Mouse (Mus musculus): ENCODE results near the gene Slc12a5. TPM values are rescaled to one million over a fixed set of nuclear protein-coding genes. Genes with fewer than 3 reads are reported as not detected.

Gene Slc12a5
- polyA plus RNA-seq, 1 experiment from 2014 or later, result 0.93 TPM

- WGBS, result 73% methylated on average over 11 of the region's 11 CpGs
- no peak overlapping the region for H3K27ac ChIP-seq
- peaks cover 30% of the 10 kb centered on the region for H3K27me3 ChIP-seq (ENCODE audit: poor library complexity, severe bottlenecking)
- no peak for DNase-seq (ENCODE audit: extremely low spot score, low spot score)
- H3K4me1 ChIP-seq, result peaks cover 8% of the 10 kb centered on the region; the same call in 1 of the 2 replicates
- no peak overlapping the region for H3K4me3 ChIP-seq
- no peaks in the 10 kb centered on the region for H3K9me3 ChIP-seq
- no peaks in the 10 kb centered on the region for H3K36me3 ChIP-seq (replicated peaks)
These were observed 29.7 kb upstream of the Slc12a5 start for GRCm38 (mm10) chr2:164930706-164931581.

GRCm38 (mm10) chr2:164933534-164933933 lies 27.1 kb upstream of the Slc12a5 start:
- Histone ChIP-seq H3K4me3 (no peak overlapping the region), H3K27me3 (ENCODE audit: poor library complexity, severe bottlenecking) (peaks cover 56% of the 10 kb centered on the region), H3K9me3 (no peaks in the 10 kb centered on the region), H3K36me3 (replicated peaks) (no peaks in the 10 kb centered on the region), H3K4me1 (peaks cover 14% of the 10 kb centered on the region), H3K27ac (no peak overlapping the region)
- WGBS, result 60% methylated on average over 10 of the region's 10 CpGs
- DNase-seq (ENCODE audit: extremely low spot score, low spot score), result no peak

- no peak for DNase-seq (ENCODE audit: extremely low spot score, low spot score)
- peaks cover 38% of the 10 kb centered on the region for H3K4me1 ChIP-seq
- H3K36me3 ChIP-seq (replicated peaks), result no peaks in the 10 kb centered on the region
- no peak overlapping the region for H3K27ac ChIP-seq
- H3K27me3 ChIP-seq (ENCODE audit: poor library complexity, severe bottlenecking), result peaks cover 81% of the 10 kb centered on the region
- 81% methylated on average over 4 of the region's 4 CpGs for WGBS
- H3K4me3 ChIP-seq, result no peak overlapping the region
- H3K9me3 ChIP-seq, result no peaks in the 10 kb centered on the region
These were observed 24.6 kb upstream of the Slc12a5 start for GRCm38 (mm10) chr2:164935991-164936390.

GRCm38 (mm10) chr2:164938146-164939091 lies 22.2 kb upstream of the Slc12a5 start:
- Histone ChIP-seq H3K9me3 (no peaks in the 10 kb centered on the region), H3K36me3 (replicated peaks) (no peaks in the 10 kb centered on the region), H3K4me1 (peaks cover 48% of the 10 kb centered on the region), H3K4me3 (peak overlapping the region; percentile 51), H3K27ac (peak overlapping the region; percentile 65), H3K27me3 (ENCODE audit: poor library complexity, severe bottlenecking) (peaks cover 93% of the 10 kb centered on the region)
- DNase-seq (ENCODE audit: extremely low spot score, low spot score), result peak; percentile 58
- WGBS, result 3% methylated on average over 39 of the region's 39 CpGs

GRCm38 (mm10) chr2:164939106-164939505 lies 21.5 kb upstream of the Slc12a5 start:
- H3K36me3 ChIP-seq (replicated peaks), result no peaks in the 10 kb centered on the region
- H3K4me3 ChIP-seq, result peak overlapping the region; percentile 51
- peaks cover 48% of the 10 kb centered on the region for H3K4me1 ChIP-seq
- WGBS, result 2% methylated on average over 11 of the region's 11 CpGs
- H3K27ac ChIP-seq, result peak overlapping the region; percentile 65
- DNase-seq (ENCODE audit: extremely low spot score, low spot score), result no peak
- H3K27me3 ChIP-seq (ENCODE audit: poor library complexity, severe bottlenecking), result peaks cover 91% of the 10 kb centered on the region
- no peaks in the 10 kb centered on the region for H3K9me3 ChIP-seq

GRCm38 (mm10) chr2:164940140-164940830 lies 20.3 kb upstream of the Slc12a5 start, which contains the start of gene Mmp9:
Mmp9 (plus strand) TSS chr2:164940780.
- peaks cover 79% of the 10 kb centered on the region for H3K27me3 ChIP-seq (ENCODE audit: poor library complexity, severe bottlenecking)
- DNase-seq (ENCODE audit: extremely low spot score, low spot score), result no peak
- no peaks in the 10 kb centered on the region for H3K9me3 ChIP-seq
- peaks cover 46% of the 10 kb centered on the region for H3K4me1 ChIP-seq
- no peaks in the 10 kb centered on the region for H3K36me3 ChIP-seq (replicated peaks)
- no peak within 1 kb of the TSS for H3K27ac ChIP-seq
- no peak within 1 kb of the TSS for H3K4me3 ChIP-seq
- WGBS, result 25% methylated on average over 10 of the region's 10 CpGs

GRCm38 (mm10) chr2:164942692-164943290 lies 17.8 kb upstream of the Slc12a5 start:
- Histone ChIP-seq H3K36me3 (replicated peaks) (no peaks in the 10 kb centered on the region), H3K27me3 (ENCODE audit: poor library complexity, severe bottlenecking) (peaks cover 73% of the 10 kb centered on the region), H3K27ac (0 out of 2 replicates have a peak overlapping the region, but pooled peaks have one; percentile 12), H3K4me1 (peaks cover 48% of the 10 kb centered on the region), H3K9me3 (no peaks in the 10 kb centered on the region), H3K4me3 (no peak overlapping the region)
- DNase-seq (ENCODE audit: extremely low spot score, low spot score), result no peak
- WGBS, result 15% methylated on average over 5 of the region's 5 CpGs

- no peak overlapping the region for H3K4me3 ChIP-seq
- no peak for DNase-seq (ENCODE audit: extremely low spot score, low spot score)
- H3K27ac ChIP-seq, result no peak overlapping the region
- H3K27me3 ChIP-seq (ENCODE audit: poor library complexity, severe bottlenecking), result peaks cover 73% of the 10 kb centered on the region
- no peaks in the 10 kb centered on the region for H3K36me3 ChIP-seq (replicated peaks)
- peaks cover 40% of the 10 kb centered on the region for H3K4me1 ChIP-seq
- H3K9me3 ChIP-seq, result no peaks in the 10 kb centered on the region
- 27% methylated on average over 4 of the region's 4 CpGs for WGBS
These were observed 13.1 kb upstream of the Slc12a5 start for GRCm38 (mm10) chr2:164947506-164947905.

- Histone ChIP-seq H3K9me3 (no peaks in the 10 kb centered on the region), H3K27ac (no peak overlapping the region), H3K4me1 (peaks cover 40% of the 10 kb centered on the region), H3K27me3 (ENCODE audit: poor library complexity, severe bottlenecking) (peaks cover 74% of the 10 kb centered on the region), H3K36me3 (replicated peaks) (no peaks in the 10 kb centered on the region), H3K4me3 (no peak overlapping the region)
- 8% methylated on average over 7 of the region's 7 CpGs for WGBS
- DNase-seq (ENCODE audit: extremely low spot score, low spot score), result no peak
These were observed 12.7 kb upstream of the Slc12a5 start for GRCm38 (mm10) chr2:164947930-164948329.

- WGBS, result 7% methylated on average over 25 of the region's 25 CpGs
- Histone ChIP-seq H3K9me3 (no peaks in the 10 kb centered on the region), H3K27ac (no peak overlapping the region), H3K4me3 (peak overlapping the region; percentile 39), H3K4me1 (peaks cover 43% of the 10 kb centered on the region), H3K36me3 (replicated peaks) (no peaks in the 10 kb centered on the region), H3K27me3 (ENCODE audit: poor library complexity, severe bottlenecking) (peaks cover 81% of the 10 kb centered on the region)
- no peak for DNase-seq (ENCODE audit: extremely low spot score, low spot score)
These were observed 11.6 kb upstream of the Slc12a5 start for GRCm38 (mm10) chr2:164948962-164949361.

GRCm38 (mm10) chr2:164950501-164950900 lies 10.1 kb upstream of the Slc12a5 start:
- H3K4me1 ChIP-seq, result peaks cover 43% of the 10 kb centered on the region
- no peaks in the 10 kb centered on the region for H3K36me3 ChIP-seq (replicated peaks)
- H3K9me3 ChIP-seq, result no peaks in the 10 kb centered on the region
- H3K27me3 ChIP-seq (ENCODE audit: poor library complexity, severe bottlenecking), result peaks cover 92% of the 10 kb centered on the region
- DNase-seq (ENCODE audit: extremely low spot score, low spot score), result no peak
- H3K27ac ChIP-seq, result no peak overlapping the region
- no peak overlapping the region for H3K4me3 ChIP-seq
- WGBS, result 29% methylated on average over 13 of the region's 13 CpGs

GRCm38 (mm10) chr2:164951745-164952144 lies 8.9 kb upstream of the Slc12a5 start:
- no peaks in the 10 kb centered on the region for H3K9me3 ChIP-seq
- DNase-seq (ENCODE audit: extremely low spot score, low spot score), result no peak
- no peaks in the 10 kb centered on the region for H3K36me3 ChIP-seq (replicated peaks)
- H3K27me3 ChIP-seq (ENCODE audit: poor library complexity, severe bottlenecking), result peaks cover 93% of the 10 kb centered on the region
- H3K4me3 ChIP-seq, result no peak overlapping the region
- H3K27ac ChIP-seq, result no peak overlapping the region
- peaks cover 43% of the 10 kb centered on the region for H3K4me1 ChIP-seq
- 81% methylated on average over 4 of the region's 4 CpGs for WGBS

Measured in forebrain, embryonic 10.5 days (tissue).